Mouse (Mus musculus): ENCODE measurements around the gene Bmp8b.
"Not testable (repeated sequence)": the region's sequence is repeated elsewhere in the genome, so short reads cannot be mapped to it uniquely, and the experiment has no call there.

The Bmp8b gene

GRCm38 (mm10) chr4:123111275-123111983, 6.5 kb downstream of the Bmp8b start:
- DNase-seq, result not testable (repeated sequence)

- no peak for DNase-seq
Observed at GRCm38 (mm10) chr4:123112216-123112764, 7.3 kb downstream of the Bmp8b start.

- DNase-seq, result not testable (repeated sequence)
Observed at GRCm38 (mm10) chr4:123114651-123115050, 9.7 kb downstream of the Bmp8b start.

GRCm38 (mm10) chr4:123116011-123116410, 11.0 kb downstream of the Bmp8b start, which contains the start of gene Oxct2b:
Gene Oxct2b, plus strand, starts transcription at chr4:123116266.
- no peak for DNase-seq

- DNase-seq, result not testable (repeated sequence)
Observed at GRCm38 (mm10) chr4:123116640-123117039, 11.7 kb downstream of the Bmp8b start.

GRCm38 (mm10) chr4:123121286-123121685, 16.3 kb downstream of the Bmp8b start:
- no peak for DNase-seq

- peak; percentile 66 to 69 for DNase-seq
Observed at GRCm38 (mm10) chr4:123126626-123127025, 21.7 kb downstream of the Bmp8b start.

GRCm38 (mm10) chr4:123127051-123127450, 22.1 kb downstream of the Bmp8b start:
- DNase-seq, result peak; percentile 44 to 50

- DNase-seq, result no peak
Observed at GRCm38 (mm10) chr4:123137551-123137950, 32.6 kb downstream of the Bmp8b start.

GRCm38 (mm10) chr4:123139513-123140154, 34.7 kb downstream of the Bmp8b start, which contains the start of gene Ppie:
Gene Ppie, minus strand, starts transcription at chr4:123139951.
- DNase-seq, result peak; percentile 80 to 90

GRCm38 (mm10) chr4:123147446-123148150, 42.6 kb downstream of the Bmp8b start:
- DNase-seq, result no peak

- no peak for DNase-seq
Observed at GRCm38 (mm10) chr4:123152003-123152402, 47.0 kb downstream of the Bmp8b start.

GRCm38 (mm10) chr4:123152976-123153375, 48.0 kb downstream of the Bmp8b start:
- DNase-seq, result no peak

GRCm38 (mm10) chr4:123155004-123155403, 50.0 kb downstream of the Bmp8b start:
- DNase-seq, result peak; percentile 14 to 41

GRCm38 (mm10) chr4:123155427-123155826, 50.5 kb downstream of the Bmp8b start:
- no peak for DNase-seq

GRCm38 (mm10) chr4:123155840-123156239, 50.9 kb downstream of the Bmp8b start:
- no peak for DNase-seq

GRCm38 (mm10) chr4:123160571-123160970, 55.6 kb downstream of the Bmp8b start:
- DNase-seq, result no peak

- DNase-seq, result not testable (repeated sequence)
Observed at GRCm38 (mm10) chr4:123161251-123161650, 56.3 kb downstream of the Bmp8b start.

GRCm38 (mm10) chr4:123162305-123162917, 57.4 kb downstream of the Bmp8b start:
- no peak for DNase-seq

GRCm38 (mm10) chr4:123164157-123164556, 59.2 kb downstream of the Bmp8b start:
- no peak for DNase-seq

- DNase-seq, result no peak
Observed at GRCm38 (mm10) chr4:123171811-123172210, 66.8 kb downstream of the Bmp8b start.

All from cerebellum, postnatal 25 days (tissue).